Mouse (Mus musculus): ENCODE results near the gene Arid4a.

GRCm38 (mm10) chr12:71001456-71001855 is 14.3 kb upstream of the Arid4a start:
- TF ChIP-seq EP300 (IDR thresholded peaks at IDR 0.05; ENCODE audit: low read depth) (no peak), CTCF (IDR thresholded peaks at IDR 0.05; ENCODE audit: low read depth) (no peak)
